25 mouse cellular contexts compared by ENCODE assay signal in the genomic region with DNA sequence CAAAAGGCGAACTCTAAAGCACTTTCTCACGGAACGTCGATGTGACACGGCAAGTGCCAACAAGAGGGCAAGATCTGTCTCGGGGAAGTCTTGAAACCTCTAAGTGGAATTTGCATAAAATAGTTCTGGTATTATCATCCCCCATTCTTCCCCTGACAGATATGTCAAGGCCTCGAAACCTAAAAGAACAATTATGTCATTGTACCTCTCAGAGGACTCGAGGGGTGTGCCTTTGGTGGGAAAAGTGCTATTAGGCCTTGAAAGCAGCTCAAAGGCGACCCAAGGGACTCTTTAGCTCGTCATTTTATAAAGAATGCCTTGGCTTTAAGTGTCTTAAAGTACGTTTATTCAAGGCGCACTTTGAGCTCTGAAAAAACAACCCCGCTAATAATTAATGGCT.
"Had no signal": no experiment of that assay in that cellular context is flagged by ENCODE, and none has a peak within 500 bp of the region (broad histone marks: within the 10 kb centered on the region; RNA-seq: fewer than 3 reads in every experiment).

No protein-coding gene starts in this region.

- H3K4me2 ChIP-seq: lung, embryonic 15.5 days; midbrain, embryonic 12.5 days; neural tube, embryonic 13.5 days; neural tube, embryonic 15.5 days; stomach, embryonic 15.5 days had no signal

- H3K27me3 ChIP-seq: lung, embryonic 15.5 days; megakaryocyte, embryonic 14.5 days; neural tube, embryonic 13.5 days; stomach, embryonic 15.5 days had no signal

- H3K4me3 ChIP-seq: lung, embryonic 15.5 days; megakaryocyte, embryonic 14.5 days; midbrain, embryonic 10.5 days; midbrain, embryonic 12.5 days; myocyte; neural tube, embryonic 13.5 days; neural tube, embryonic 15.5 days; stomach, embryonic 15.5 days had no signal

- H3K9ac ChIP-seq: liver, postnatal 0 days; lung, embryonic 15.5 days; midbrain, embryonic 12.5 days; neural tube, embryonic 13.5 days; neural tube, embryonic 15.5 days; stomach, embryonic 15.5 days had no signal

- DNase-seq: liver, postnatal 0 days; lung, adult 2 months; lung, postnatal 14 days; lung, postnatal 36 days; midbrain, embryonic 14.5 days; retina, postnatal 1 day; right cerebral cortex, adult 18-20 months; right cerebral cortex, postnatal 25 days; right cerebral cortex, postnatal 4 days; spleen, adult 18-20 months; thymus, adult 2 months; thymus, postnatal 14 days; thymus, postnatal 36 days had no signal

- H3K9me3 ChIP-seq: lung, embryonic 15.5 days; midbrain, embryonic 10.5 days; midbrain, embryonic 12.5 days; neural tube, embryonic 13.5 days; neural tube, embryonic 15.5 days; stomach, embryonic 15.5 days had no signal

- H3K36me3 ChIP-seq: lung, embryonic 15.5 days; midbrain, embryonic 10.5 days; midbrain, embryonic 12.5 days; neural tube, embryonic 13.5 days; neural tube, embryonic 15.5 days; stomach, embryonic 15.5 days had no signal

- H3K27ac ChIP-seq: lung, embryonic 15.5 days; macrophage; midbrain, embryonic 10.5 days; midbrain, embryonic 12.5 days; neural tube, embryonic 13.5 days; neural tube, embryonic 15.5 days; stomach, embryonic 15.5 days; stomach, postnatal 0 days had no signal

- H3K4me1 ChIP-seq: lung, embryonic 15.5 days; megakaryocyte, embryonic 14.5 days; midbrain, embryonic 12.5 days; neural tube, embryonic 13.5 days; neural tube, embryonic 15.5 days; stomach, embryonic 15.5 days had no signal

- ATAC-seq: liver, postnatal 0 days; lung, postnatal 0 days; midbrain, embryonic 16.5 days had no signal
